Mouse (Mus musculus) myocyte (in vitro differentiated cells): ENCODE results near the gene Tifa. TPM values are rescaled to one million over a fixed set of nuclear protein-coding genes. Genes with fewer than 3 reads are reported as not detected.

ENCODE experiments used
- H3K27me3 ChIP-seq: one replicate; pipeline ENCODE4 v1.6.1; 2011; ENCODE audit not compliant: control insufficient read depth, insufficient read depth, insufficient read length
- H3K36me3 ChIP-seq: one replicate; pipeline ENCODE4 v1.6.1; 2011; ENCODE audit not compliant: control insufficient read depth, insufficient read depth
- H3K4me2 ChIP-seq: one replicate; pipeline ENCODE4 v1.6.1; 2011; ENCODE audit warnings: low read depth, control low read depth
- H3K4me3 ChIP-seq: one replicate; pipeline ENCODE4 v1.5.1; 2011; ENCODE audit warnings: mild to moderate bottlenecking, control low read depth, moderate library complexity
- H3K79me2 ChIP-seq: one replicate; pipeline ENCODE4 v1.6.1; 2011; ENCODE audit not compliant: control insufficient read depth, insufficient read depth
- H3ac ChIP-seq: one replicate; pipeline ENCODE4 v1.6.1; 2011; ENCODE audit not compliant: control insufficient read depth, insufficient read length
- CEBPB ChIP-seq: IDR thresholded peaks from 2 replicates; pipeline ENCODE4 v1.6.1; 2011; ENCODE audit warnings: mild to moderate bottlenecking, moderate library complexity; ENCODE audit not compliant: poor library complexity, insufficient read depth, severe bottlenecking
- E2F4 ChIP-seq: IDR thresholded peaks from one replicate; pipeline ENCODE4 v1.6.1; 2011; ENCODE audit warnings: mild to moderate bottlenecking, control low read depth, moderate library complexity; ENCODE audit not compliant: insufficient read depth
- MAX ChIP-seq: IDR thresholded peaks from one replicate; pipeline ENCODE4 v1.6.1; 2011; ENCODE audit warnings: low read depth, mild to moderate bottlenecking, control low read depth
- MYOD1 ChIP-seq, 3 experiments: IDR thresholded peaks; one replicate each; pipeline ENCODE4 v1.6.1; 2011; ENCODE audit warnings: control low read depth in 2 of 3, low read depth in 2 of 3, mild to moderate bottlenecking in 2 of 3, moderate library complexity in 1 of 3; ENCODE audit not compliant: insufficient read length in 2 of 3, control insufficient read depth in 1 of 3
- MYOG ChIP-seq, 3 experiments: IDR thresholded peaks; one replicate each; pipeline ENCODE4 v1.6.1; 2011; ENCODE audit warnings: control low read depth in 2 of 3, low read depth in 2 of 3, mild to moderate bottlenecking in 2 of 3; ENCODE audit not compliant: insufficient read length in 2 of 3, control insufficient read depth in 1 of 3, insufficient read depth in 1 of 3
- POLR2A ChIP-seq: IDR thresholded peaks from one replicate; pipeline ENCODE4 v1.6.1; 2011; ENCODE audit warnings: low read depth, mild to moderate bottlenecking, control low read depth, moderate library complexity; ENCODE audit not compliant: insufficient read length
- POLR2AphosphoS2 ChIP-seq: IDR thresholded peaks from one replicate; pipeline ENCODE4 v1.6.1; 2011; ENCODE audit warnings: low read depth, control low read depth; ENCODE audit not compliant: insufficient read length
- REST ChIP-seq: IDR thresholded peaks from one replicate; pipeline ENCODE4 v1.6.1; 2011; ENCODE audit warnings: mild to moderate bottlenecking, control low read depth, moderate library complexity; ENCODE audit not compliant: insufficient read depth, insufficient read length
- SRF ChIP-seq: IDR thresholded peaks from one replicate; pipeline ENCODE4 v1.6.1; 2011; ENCODE audit warnings: low read depth; ENCODE audit not compliant: control insufficient read depth, insufficient read length
- TCF12 ChIP-seq: IDR thresholded peaks from one replicate; pipeline ENCODE4 v1.6.1; 2011; ENCODE audit warnings: mild to moderate bottlenecking, control low read depth; ENCODE audit not compliant: poor library complexity, insufficient read depth, severe bottlenecking
- TCF3 ChIP-seq: IDR thresholded peaks from one replicate; pipeline ENCODE4 v1.6.1; 2011; ENCODE audit warnings: low read depth, control low read depth; ENCODE audit not compliant: insufficient read length
- USF1 ChIP-seq: IDR thresholded peaks from one replicate; pipeline ENCODE4 v1.6.1; 2011; ENCODE audit warnings: low read depth, mild to moderate bottlenecking, control low read depth, moderate library complexity
- polyA plus RNA-seq: library from polyadenylated mRNA; unstranded; fragments of >200 nt; fragmentation: generic; extraction: Trizol; gene quantifications from one replicate; pipeline ENCODE4 v1.2.1, GENCODE M21; 2012; ENCODE audit warnings: missing spikeins

Tifa gene
- polyA plus RNA-seq, 1 experiment: 0.85 TPM

- no peak overlapping the region for H3K4me2 ChIP-seq
- H3K36me3 ChIP-seq: peaks cover 14% of the 10 kb centered on the region
- H3K79me2 ChIP-seq: no peaks in the 10 kb centered on the region
- no peak overlapping the region for H3ac ChIP-seq
- H3K27me3 ChIP-seq: no peaks in the 10 kb centered on the region
- no peak overlapping the region for H3K4me3 ChIP-seq
- TF ChIP-seq TCF12 (no peak), USF1 (no peak), CEBPB (no peak), TCF3 (no peak), POLR2A (no peak), POLR2AphosphoS2 (no peak), SRF (no peak)
Measured at GRCm38 (mm10) chr3:127805071-127805470, 15.5 kb downstream of the Tifa start.

GRCm38 (mm10) chr3:127805991-127806390 is 16.4 kb downstream of the Tifa start:
- Histone ChIP-seq H3K4me3 (no peak overlapping the region), H3K36me3 (peaks cover 14% of the 10 kb centered on the region)
- TF ChIP-seq MYOG (IDR thresholded peaks at IDR 0.05; ENCODE audit: control insufficient read depth in 1 of 3, insufficient read depth in 1 of 3, insufficient read length in 2 of 3, low read depth in 2 of 3) (no peak), TCF12 (no peak), POLR2A (no peak), SRF (no peak), TCF3 (no peak), MAX (no peak), CEBPB (no peak), USF1 (no peak), POLR2AphosphoS2 (no peak)

GRCm38 (mm10) chr3:127807846-127808245 is 18.2 kb downstream of the Tifa start:
- Histone ChIP-seq H3K79me2 (no peaks in the 10 kb centered on the region), H3ac (no peak overlapping the region), H3K27me3 (no peaks in the 10 kb centered on the region), H3K36me3 (peaks cover 21% of the 10 kb centered on the region), H3K4me2 (no peak overlapping the region), H3K4me3 (no peak overlapping the region)
- TF ChIP-seq REST (no peak), TCF12 (no peak), SRF (no peak), POLR2A (no peak), E2F4 (no peak), MYOD1 (IDR thresholded peaks at IDR 0.05; ENCODE audit: control insufficient read depth in 1 of 3, insufficient read length in 2 of 3, low read depth in 2 of 3) (no peak), MYOG (IDR thresholded peaks at IDR 0.05; ENCODE audit: control insufficient read depth in 1 of 3, insufficient read depth in 1 of 3, insufficient read length in 2 of 3, low read depth in 2 of 3) (no peak)

More at GRCm38 (mm10) chr3:127805991-127806390, 16.4 kb downstream of the Tifa start:
- H3ac ChIP-seq: no peak overlapping the region
- no peaks in the 10 kb centered on the region for H3K27me3 ChIP-seq
- no peak overlapping the region for H3K4me2 ChIP-seq
- no peaks in the 10 kb centered on the region for H3K79me2 ChIP-seq

- H3K36me3 ChIP-seq: peaks cover 21% of the 10 kb centered on the region
Measured at GRCm38 (mm10) chr3:127809103-127809502, 19.5 kb downstream of the Tifa start.

GRCm38 (mm10) chr3:127817120-127817683 is 27.6 kb downstream of the Tifa start:
- Histone ChIP-seq H3K4me3 (no peak overlapping the region), H3K79me2 (no peaks in the 10 kb centered on the region), H3K36me3 (peaks cover under 1% of the 10 kb centered on the region), H3K4me2 (no peak overlapping the region), H3K27me3 (no peaks in the 10 kb centered on the region), H3ac (no peak overlapping the region)
- TF ChIP-seq E2F4: no peak
- TF ChIP-seq SRF: no peak
- TF ChIP-seq REST: no peak
- no peak for TF ChIP-seq MYOG (IDR thresholded peaks at IDR 0.05; ENCODE audit: control insufficient read depth in 1 of 3, insufficient read depth in 1 of 3, insufficient read length in 2 of 3, low read depth in 2 of 3)
- TF ChIP-seq CEBPB: no peak

More at GRCm38 (mm10) chr3:127809103-127809502, 19.5 kb downstream of the Tifa start:
- Histone ChIP-seq H3K27me3 (no peaks in the 10 kb centered on the region), H3ac (no peak overlapping the region), H3K4me2 (no peak overlapping the region), H3K4me3 (no peak overlapping the region), H3K79me2 (no peaks in the 10 kb centered on the region)
- TF ChIP-seq MYOG (IDR thresholded peaks at IDR 0.05; ENCODE audit: control insufficient read depth in 1 of 3, insufficient read depth in 1 of 3, insufficient read length in 2 of 3, low read depth in 2 of 3) (no peak), POLR2AphosphoS2 (no peak), REST (no peak), SRF (no peak), TCF3 (no peak), E2F4 (no peak), MAX (no peak), CEBPB (no peak), POLR2A (no peak), USF1 (no peak), TCF12 (no peak)
